Mouse (Mus musculus) limb, embryonic 11.5 days (tissue): Measurements from ENCODE around the gene Cerkl. TPM values are rescaled to one million over a fixed set of nuclear protein-coding genes. Genes with fewer than 3 reads are reported as not detected.

Source experiments
- ATAC-seq: fragments of 200-750 bp; cut with Nextera tagmentation; 2 replicates; pipeline ENCODE4 v1.8.0; 2017; ENCODE audit warnings: low read depth; ENCODE audit not compliant: insufficient number of reproducible peaks, low FRiP score, low TSS enrichment
- DNase-seq: peaks from one replicate; pipeline ENCODE4 v3.0.0-alpha.2; 2015; ENCODE audit warnings: low spot score
- H3K27ac ChIP-seq: fragments of 300-500 bp; sonication (generic); replicated peaks from 2 replicates; pipeline ENCODE4 v1.5.1; 2014; ENCODE audit warnings: low read depth, mild to moderate bottlenecking, low read length
- H3K27me3 ChIP-seq: fragments of 300-500 bp; sonication (generic); 2 replicates; pipeline ENCODE4 v1.6.1; 2014; ENCODE audit warnings: mild to moderate bottlenecking, low read length, mixed read lengths; ENCODE audit not compliant: control insufficient read depth, insufficient read depth
- H3K36me3 ChIP-seq: fragments of 300-500 bp; sonication (generic); 2 replicates; pipeline ENCODE4 v1.6.1; 2014; ENCODE audit warnings: mild to moderate bottlenecking, low read length, moderate library complexity, mixed read lengths; ENCODE audit not compliant: control insufficient read depth, insufficient read depth
- H3K4me1 ChIP-seq: fragments of 300-500 bp; sonication (generic); 2 replicates; pipeline ENCODE4 v1.6.1; 2014; ENCODE audit warnings: low read length, mixed read lengths; ENCODE audit not compliant: control insufficient read depth, insufficient read depth
- H3K4me2 ChIP-seq: fragments of 300-500 bp; sonication (generic); 2 replicates; pipeline ENCODE4 v1.6.1; 2014; ENCODE audit warnings: low read depth, mild to moderate bottlenecking, moderate library complexity; ENCODE audit not compliant: severe bottlenecking
- H3K4me3 ChIP-seq: fragments of 300-500 bp; sonication (generic); 2 replicates; pipeline ENCODE4 v1.5.1; 2014; ENCODE audit warnings: low read depth, low read length
- H3K9ac ChIP-seq: fragments of 300-500 bp; sonication (generic); 2 replicates; pipeline ENCODE4 v1.6.1; 2014; ENCODE audit warnings: mild to moderate bottlenecking, low read length
- H3K9me3 ChIP-seq: fragments of 300-500 bp; sonication (generic); 2 replicates; pipeline ENCODE4 v1.6.1; 2016; ENCODE audit warnings: low read length; ENCODE audit not compliant: control insufficient read depth
- WGBS: fragments of 180-500 bp; shearing (Covaris S2); extraction: QIAGEN DNeasy Blood & Tissue Kit; methylation state at CpG from one replicate; pipeline ENCODE4 v1.1.7; 2014; 5-methylcytosine and 5-hydroxymethylcytosine counted together
- polyA plus RNA-seq: library from polyadenylated mRNA; unstranded; fragments of >200 nt; fragmentation: Nextera tagmentation; extraction: Ambion mirVana; gene quantifications from 2 replicates; pipeline ENCODE4 v1.2.1, GENCODE M21; 2014

Gene Cerkl
- polyA plus RNA-seq, 1 experiment from 2014 or later: 1.0 TPM

- Histone ChIP-seq H3K4me2 (no peak overlapping the region), H3K9me3 (no peaks in the 10 kb centered on the region), H3K4me3 (no peak overlapping the region), H3K27ac (no peak overlapping the region), H3K9ac (no peak overlapping the region), H3K27me3 (no peaks in the 10 kb centered on the region), H3K36me3 (no peaks in the 10 kb centered on the region), H3K4me1 (no peaks in the 10 kb centered on the region)
- ATAC-seq (no peak), DNase-seq (no peak)
- WGBS: 71% methylated on average over 5 of the region's 5 CpGs
Measured at GRCm38 (mm10) chr2:79405661-79406405, 50.8 kb downstream of the Cerkl start.

GRCm38 (mm10) chr2:79400045-79400444, 56.5 kb downstream of the Cerkl start:
- Histone ChIP-seq H3K9ac (no peak overlapping the region), H3K27ac (no peak overlapping the region), H3K36me3 (no peaks in the 10 kb centered on the region), H3K9me3 (no peaks in the 10 kb centered on the region), H3K27me3 (no peaks in the 10 kb centered on the region), H3K4me3 (no peak overlapping the region), H3K4me2 (no peak overlapping the region), H3K4me1 (no peaks in the 10 kb centered on the region)
- DNase-seq: no peak
- no peak for ATAC-seq
- WGBS: 82% methylated on average over 4 of the region's 4 CpGs

- H3K36me3 ChIP-seq: no peaks in the 10 kb centered on the region
- H3K9me3 ChIP-seq: no peaks in the 10 kb centered on the region
- H3K27ac ChIP-seq: no peak overlapping the region
- no peak overlapping the region for H3K4me2 ChIP-seq
- ATAC-seq: no peak
- no peaks in the 10 kb centered on the region for H3K27me3 ChIP-seq
- no peak overlapping the region for H3K9ac ChIP-seq
- 51% methylated on average over 8 of the region's 8 CpGs for WGBS
- no peaks in the 10 kb centered on the region for H3K4me1 ChIP-seq
- no peak overlapping the region for H3K4me3 ChIP-seq
- no peak for DNase-seq
Measured at GRCm38 (mm10) chr2:79399234-79400000, 57.2 kb downstream of the Cerkl start.

DNA sequence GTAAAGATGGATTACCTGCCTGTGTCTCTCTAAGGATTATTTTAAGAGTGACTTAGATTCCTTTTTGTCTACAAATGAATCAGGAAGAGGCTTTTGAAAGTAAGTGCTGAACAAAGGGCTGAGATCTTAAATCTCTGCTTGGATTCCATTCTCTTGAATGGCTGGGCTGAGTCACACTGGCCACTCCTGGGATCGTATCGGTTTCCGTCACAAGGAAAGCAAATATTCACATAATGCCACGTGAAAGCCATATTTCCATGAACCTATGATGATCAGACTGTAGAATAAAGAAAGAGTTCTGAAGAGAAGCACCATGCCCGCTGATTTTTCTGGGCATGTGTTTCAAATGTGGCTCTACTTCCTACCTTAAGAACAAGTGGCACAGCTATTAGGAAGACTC, 57.8 kb downstream of the Cerkl start:
- H3K4me2 ChIP-seq: no peak overlapping the region
- no peak overlapping the region for H3K27ac ChIP-seq
- no peaks in the 10 kb centered on the region for H3K9me3 ChIP-seq
- no peak overlapping the region for H3K9ac ChIP-seq
- no peak overlapping the region for H3K4me3 ChIP-seq
- no peaks in the 10 kb centered on the region for H3K27me3 ChIP-seq
- DNase-seq: no peak
- H3K4me1 ChIP-seq: no peaks in the 10 kb centered on the region
- no peaks in the 10 kb centered on the region for H3K36me3 ChIP-seq
- whole genome bisulfite sequencing: 88% methylated on average over 5 of the region's 5 CpGs
- ATAC-seq: no peak

- H3K9ac ChIP-seq: no peak overlapping the region
- H3K4me2 ChIP-seq: no peak overlapping the region
- no peak overlapping the region for H3K27ac ChIP-seq
- no peak for DNase-seq
- no peaks in the 10 kb centered on the region for H3K4me1 ChIP-seq
- 78% methylated on average over 2 of the region's 2 CpGs for WGBS
- no peaks in the 10 kb centered on the region for H3K36me3 ChIP-seq
- H3K27me3 ChIP-seq: no peaks in the 10 kb centered on the region
- no peak overlapping the region for H3K4me3 ChIP-seq
- ATAC-seq: no peak
- no peaks in the 10 kb centered on the region for H3K9me3 ChIP-seq
Measured at GRCm38 (mm10) chr2:79398343-79398742, 58.2 kb downstream of the Cerkl start.

DNA sequence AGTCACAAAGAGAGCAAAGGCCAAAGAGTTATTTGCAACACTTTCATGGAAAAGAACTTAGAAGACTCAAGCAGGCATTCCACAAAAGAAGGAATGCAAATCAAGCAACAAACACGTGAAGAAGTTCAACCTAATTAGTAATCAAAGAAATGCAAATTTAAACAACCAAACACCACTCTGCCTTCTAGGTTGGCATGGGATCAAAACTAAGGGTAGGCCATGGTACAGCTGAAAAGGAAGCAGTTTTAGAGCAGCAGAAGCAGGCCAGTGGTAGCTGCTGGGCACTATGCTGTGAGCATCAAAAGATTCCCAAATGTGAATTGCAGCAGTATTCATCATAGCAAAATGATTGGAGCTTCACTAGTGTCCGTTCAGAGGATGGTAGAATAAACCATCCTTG, 59.5 kb downstream of the Cerkl start:
- ATAC-seq: no peak
- H3K4me1 ChIP-seq: no peaks in the 10 kb centered on the region

DNA sequence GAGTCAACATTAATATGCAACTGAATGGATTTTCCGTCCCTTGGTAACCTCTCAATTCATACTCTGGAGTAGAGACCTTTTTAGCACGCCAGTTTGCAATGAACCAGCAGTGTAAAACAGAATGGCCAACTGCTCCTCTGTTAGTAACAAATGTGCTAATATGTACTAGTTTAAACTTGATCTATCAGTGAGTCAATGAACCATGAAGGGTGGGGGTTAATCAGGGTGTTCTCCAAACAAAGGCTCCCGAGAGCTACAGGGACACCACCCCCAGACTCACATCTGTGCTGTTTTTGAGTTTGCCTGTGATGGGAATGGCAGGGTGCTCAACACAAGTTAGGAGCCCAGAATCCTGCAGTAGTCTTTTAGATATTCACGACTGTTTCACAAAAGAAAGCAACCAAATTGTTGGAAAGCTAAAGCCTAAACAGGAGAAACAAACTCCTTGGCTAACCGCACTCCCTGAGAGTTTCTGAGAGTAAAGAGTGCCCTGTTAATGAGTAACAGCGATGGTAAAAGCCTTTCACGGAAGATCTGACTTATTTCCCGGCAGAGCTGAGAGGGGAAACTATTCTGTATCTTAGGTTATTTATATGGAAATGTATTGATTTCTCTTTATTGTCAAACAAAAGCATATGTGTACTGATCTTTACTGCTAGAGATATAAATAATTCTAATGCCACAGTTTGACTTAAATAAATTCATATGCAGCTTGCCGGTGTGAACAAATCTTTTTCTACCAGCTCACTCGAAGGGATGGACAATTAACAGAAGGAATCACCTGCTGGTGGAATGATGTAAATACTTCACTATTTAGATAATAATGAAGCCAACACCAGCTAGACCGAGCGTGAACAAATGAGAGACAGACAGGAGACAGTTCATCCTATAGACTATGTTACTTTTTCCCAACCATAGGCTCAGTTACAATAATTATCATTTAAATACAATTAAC, 77.2 kb downstream of the Cerkl start:
- H3K9ac ChIP-seq: no peak overlapping the region
- H3K4me2 ChIP-seq: no peak overlapping the region
- H3K4me3 ChIP-seq: no peak overlapping the region
- no peak for ATAC-seq
- no peaks in the 10 kb centered on the region for H3K27me3 ChIP-seq
- no peak overlapping the region for H3K27ac ChIP-seq
- WGBS: 59% methylated on average over 12 of the region's 12 CpGs
- H3K9me3 ChIP-seq: no peaks in the 10 kb centered on the region
- H3K4me1 ChIP-seq: no peaks in the 10 kb centered on the region
- no peaks in the 10 kb centered on the region for H3K36me3 ChIP-seq
- DNase-seq: no peak

More for the DNA sequence above, 59.5 kb downstream of the Cerkl start:
- DNase-seq: no peak
- 54% methylated on average over 2 of the region's 2 CpGs for WGBS
- Histone ChIP-seq H3K36me3 (no peaks in the 10 kb centered on the region), H3K4me2 (no peak overlapping the region), H3K9me3 (no peaks in the 10 kb centered on the region), H3K9ac (no peak overlapping the region), H3K27me3 (no peaks in the 10 kb centered on the region), H3K27ac (no peak overlapping the region), H3K4me3 (no peak overlapping the region)
